Mouse (Mus musculus): ENCODE results near the gene Gm43951.

Gm43951 gene

DNA sequence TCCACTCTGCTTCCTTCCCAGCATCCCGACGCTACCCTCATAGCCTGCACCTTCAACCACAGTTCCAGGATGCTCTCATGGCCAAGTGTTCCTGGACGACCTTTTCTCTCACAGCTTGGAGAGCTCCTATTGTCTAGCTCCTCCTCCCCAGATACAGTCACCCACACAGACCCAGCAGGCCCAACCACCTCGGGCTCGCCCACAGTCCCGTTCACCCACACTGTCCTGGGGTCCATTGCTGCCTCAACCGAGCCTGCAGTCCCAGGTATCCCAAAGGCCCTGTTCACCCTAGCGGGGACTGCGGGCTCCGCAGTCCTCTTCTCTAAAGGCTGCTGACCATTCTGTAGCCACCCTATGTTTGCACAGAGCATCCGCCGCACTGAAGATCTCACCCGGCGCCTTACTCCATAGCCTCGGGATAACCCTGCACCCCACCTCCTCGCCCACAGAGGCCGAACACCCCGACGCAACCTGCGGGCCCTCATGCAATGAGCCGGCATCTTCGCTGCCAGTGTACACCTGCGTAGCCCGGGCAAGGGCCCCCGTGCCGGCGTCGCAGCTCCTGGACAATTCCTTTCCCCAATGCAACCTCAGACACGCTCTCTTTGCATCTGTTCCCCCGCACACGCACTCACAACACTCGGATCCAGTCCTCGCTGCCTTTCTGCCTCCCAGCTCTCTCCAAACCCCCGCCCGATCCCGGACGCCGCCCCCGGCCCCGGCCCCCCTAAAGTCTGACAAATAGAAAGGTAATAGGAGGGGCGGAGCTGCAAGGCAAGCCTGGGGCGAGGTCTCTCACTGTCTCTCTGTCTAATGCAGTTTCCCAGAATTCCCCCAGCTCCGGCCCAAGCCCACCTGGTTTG lies at the start of gene Gm43951:
Gm43951 (minus strand) TSS at position 500 of the 863 bp plus-strand sequence.
- no peak for DNase-seq (ENCODE audit: low read depth, low spot score)

DNA sequence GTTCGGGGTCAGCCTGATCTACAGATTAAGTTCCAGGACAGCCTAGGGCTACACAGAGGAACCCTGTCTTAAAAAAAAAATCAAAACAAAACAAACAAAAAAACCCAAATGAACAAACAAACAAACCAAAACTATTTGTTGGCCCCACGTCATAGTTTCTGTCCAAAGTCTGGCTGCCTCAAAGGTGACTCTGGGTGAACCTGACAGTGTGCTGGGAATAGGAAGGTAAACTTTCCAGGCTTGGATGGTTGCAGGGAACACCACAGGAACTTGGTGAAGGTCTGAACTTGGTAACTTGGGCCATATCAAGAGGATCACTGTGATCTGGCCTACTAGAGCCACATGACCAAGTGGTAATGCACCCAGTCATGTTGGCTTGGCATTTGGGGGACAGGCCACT lies 49.8 kb upstream of the Gm43951 start:
- DNase-seq (ENCODE audit: low read depth, low spot score) = no peak

DNA sequence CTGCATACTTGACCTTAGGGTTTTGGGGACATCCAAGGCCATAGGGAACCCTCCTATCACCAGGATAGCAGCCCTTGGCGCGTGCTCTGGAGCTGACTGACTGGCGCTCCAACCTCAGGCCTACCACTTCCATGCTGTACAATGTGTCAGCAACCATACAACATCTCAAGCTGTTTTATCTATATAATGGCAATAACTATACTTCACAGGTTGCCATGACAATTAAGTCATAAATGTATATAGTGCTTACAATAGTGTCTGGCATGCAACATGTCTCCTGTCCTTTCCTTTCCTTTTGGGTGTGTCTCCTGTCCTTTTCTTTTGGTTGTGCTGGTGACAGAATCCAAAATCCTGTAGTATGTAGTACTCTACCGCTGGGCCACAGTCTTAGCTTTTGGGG lies 49.0 kb upstream of the Gm43951 start:
- no peak for DNase-seq (ENCODE audit: low read depth, low spot score)

DNA sequence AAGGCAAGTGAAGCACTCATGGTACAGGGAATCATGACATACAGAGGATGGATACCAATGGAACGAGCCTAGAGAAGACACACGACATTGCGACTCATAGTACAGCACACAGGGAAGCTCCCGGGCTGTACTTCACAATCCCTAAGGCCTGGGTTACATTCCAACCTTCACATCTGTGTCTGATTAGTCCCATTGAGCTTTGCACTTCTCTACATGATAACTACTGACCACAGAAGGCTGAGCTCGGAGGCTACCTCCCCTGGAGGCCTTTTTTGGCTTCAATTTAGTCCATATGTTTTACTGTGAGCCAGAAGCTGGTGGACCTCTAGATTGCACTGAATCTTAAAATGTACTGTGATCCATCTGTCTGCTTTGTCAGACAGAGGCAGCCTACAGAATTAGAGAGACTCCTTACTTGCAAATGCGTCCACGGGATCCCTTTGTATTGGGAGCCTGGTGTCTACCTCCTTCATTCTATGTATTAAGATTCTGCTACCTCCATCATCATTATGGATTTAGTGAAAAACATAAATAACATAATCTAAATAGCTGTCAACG lies 38.6 kb upstream of the Gm43951 start:
- DNase-seq (ENCODE audit: low read depth, low spot score) = no peak

DNA sequence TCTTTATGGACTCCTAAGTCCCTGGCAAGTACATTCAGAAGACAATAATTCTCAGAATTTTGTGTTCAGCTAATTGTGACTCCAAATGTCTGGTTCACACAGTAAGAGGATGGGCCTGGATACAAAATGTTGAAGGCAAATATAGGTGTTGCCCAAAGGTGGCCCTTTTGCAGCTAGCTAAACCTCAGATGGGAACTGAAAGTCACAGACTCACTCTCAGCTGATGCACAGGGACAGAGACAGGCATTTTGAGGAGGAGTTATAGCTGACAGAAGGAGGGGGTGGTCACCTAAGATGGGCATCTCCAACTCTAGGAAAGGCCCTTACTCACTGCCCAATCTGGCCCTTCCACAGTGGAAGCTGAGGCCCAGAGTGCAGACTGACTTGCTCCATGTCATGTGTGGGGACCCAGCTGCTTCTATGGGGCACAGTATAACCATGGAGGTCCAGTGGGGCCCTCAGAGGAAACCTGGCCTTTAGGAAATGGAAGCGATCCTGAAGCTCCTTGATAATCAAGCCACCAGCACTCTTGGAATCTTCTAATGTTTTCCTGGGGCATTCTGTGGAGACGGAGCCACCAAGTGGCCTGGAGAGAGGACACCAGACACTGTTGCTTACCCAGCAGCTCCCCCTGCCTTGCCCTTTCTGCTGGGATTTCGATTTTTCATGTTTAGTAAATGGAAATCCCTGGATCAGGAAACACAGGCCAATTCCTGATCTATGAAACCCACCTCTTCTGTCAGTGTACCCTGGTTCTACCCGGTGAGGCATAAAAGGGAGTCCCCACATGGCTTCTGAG lies 33.6 kb upstream of the Gm43951 start:
- no peak for DNase-seq (ENCODE audit: low read depth, low spot score)

DNA sequence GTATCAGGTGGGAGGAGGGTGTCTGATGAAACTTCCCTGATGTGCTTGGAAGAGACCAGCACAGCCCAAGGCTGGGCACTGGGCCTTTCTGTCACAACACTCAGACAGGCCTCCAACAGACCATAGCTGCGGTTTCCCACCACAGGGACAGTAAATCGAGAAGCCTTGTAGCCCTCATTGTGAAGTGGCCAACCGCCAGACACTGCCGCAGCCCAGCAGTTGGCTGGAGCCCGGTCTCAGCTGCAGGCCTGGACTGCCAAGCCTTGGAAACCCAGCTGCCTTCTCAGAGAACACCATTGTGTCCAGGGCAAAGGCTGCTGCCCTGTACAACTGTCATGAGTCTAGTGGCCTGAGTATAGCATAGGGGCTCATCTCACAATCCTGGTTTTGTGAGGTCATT lies 27.4 kb upstream of the Gm43951 start:
- DNase-seq (ENCODE audit: low read depth, low spot score) = no peak

DNA sequence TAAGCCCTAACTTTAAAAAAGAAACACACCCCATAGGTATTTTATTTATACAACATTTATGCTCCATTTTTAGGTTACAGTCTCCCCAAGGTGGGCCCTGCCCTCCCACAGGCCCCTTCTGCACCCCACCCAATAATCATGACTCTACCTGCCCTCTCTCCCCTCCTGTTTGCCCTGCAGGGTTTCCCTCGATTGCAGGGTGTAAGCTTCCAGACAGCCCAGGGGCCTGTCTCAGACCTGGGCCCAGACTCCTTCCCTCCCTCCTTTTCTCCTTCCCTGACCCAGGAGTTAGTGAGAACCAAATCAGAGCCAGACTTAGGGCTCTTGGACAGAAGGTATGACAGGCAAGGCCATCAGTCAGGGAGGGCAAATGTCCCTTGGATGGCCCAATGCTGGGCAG lies 26.4 kb upstream of the Gm43951 start:
- no peak for DNase-seq (ENCODE audit: low read depth, low spot score)

DNA sequence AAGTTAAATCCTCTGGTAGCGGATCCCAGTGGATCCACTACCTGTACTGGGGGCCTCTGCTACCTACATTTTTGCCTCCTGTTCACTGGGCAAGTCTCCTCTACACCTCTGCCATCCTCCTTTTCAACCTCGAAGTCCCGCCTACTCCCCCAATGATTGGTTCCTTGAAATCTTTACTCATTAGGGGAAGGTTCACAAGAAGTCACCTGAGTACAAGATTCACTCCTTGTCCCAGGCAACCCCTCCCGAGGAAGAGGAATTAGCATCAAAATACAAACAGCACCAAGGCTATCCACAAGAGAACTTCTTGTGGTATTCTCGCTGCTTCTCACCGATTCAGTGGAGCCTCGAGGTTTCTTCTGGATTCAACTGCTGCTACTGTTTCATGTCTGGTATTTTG lies 25.4 kb upstream of the Gm43951 start:
- DNase-seq (ENCODE audit: low read depth, low spot score) = no peak

DNA sequence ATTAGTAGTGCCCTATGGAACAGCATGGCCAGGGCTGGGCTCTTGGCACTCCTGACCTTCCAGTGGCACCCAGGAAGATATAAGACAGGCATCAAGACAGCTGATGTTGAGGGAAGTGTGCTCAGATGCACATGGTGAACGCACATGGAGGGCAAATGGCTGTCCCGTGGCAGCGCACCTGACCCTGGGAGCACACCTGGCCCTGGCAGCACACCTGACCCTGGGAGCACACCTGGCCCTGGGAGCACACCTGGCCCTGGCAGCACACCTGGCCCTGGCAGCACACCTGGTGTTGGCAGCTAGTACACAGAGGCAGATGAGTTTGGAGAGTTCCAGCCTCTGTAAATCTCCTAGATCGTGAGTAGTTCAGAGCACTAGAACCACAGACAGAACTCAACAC lies 21.9 kb upstream of the Gm43951 start:
- DNase-seq (ENCODE audit: low read depth, low spot score) = no peak

DNA sequence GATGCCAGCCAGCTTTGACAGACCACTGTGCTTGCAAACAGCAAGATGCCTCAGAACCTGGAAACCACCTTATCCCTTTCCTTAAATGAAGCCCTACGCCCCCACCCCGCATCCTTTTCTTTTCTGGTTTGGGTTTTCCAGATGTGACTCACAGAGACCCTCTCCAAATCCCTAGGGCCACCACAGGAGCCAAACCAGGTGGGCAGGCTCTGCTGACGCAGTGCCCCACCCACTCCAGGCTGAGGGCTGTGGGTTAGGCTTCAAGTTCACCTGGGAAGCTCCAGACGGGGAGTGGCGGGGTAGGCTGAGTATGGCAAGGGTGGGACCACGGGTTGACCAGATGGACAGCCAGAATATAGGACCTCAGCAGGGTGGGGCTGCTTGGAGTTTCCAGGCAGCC lies 20.3 kb upstream of the Gm43951 start:
- no peak for DNase-seq (ENCODE audit: low read depth, low spot score)

DNA sequence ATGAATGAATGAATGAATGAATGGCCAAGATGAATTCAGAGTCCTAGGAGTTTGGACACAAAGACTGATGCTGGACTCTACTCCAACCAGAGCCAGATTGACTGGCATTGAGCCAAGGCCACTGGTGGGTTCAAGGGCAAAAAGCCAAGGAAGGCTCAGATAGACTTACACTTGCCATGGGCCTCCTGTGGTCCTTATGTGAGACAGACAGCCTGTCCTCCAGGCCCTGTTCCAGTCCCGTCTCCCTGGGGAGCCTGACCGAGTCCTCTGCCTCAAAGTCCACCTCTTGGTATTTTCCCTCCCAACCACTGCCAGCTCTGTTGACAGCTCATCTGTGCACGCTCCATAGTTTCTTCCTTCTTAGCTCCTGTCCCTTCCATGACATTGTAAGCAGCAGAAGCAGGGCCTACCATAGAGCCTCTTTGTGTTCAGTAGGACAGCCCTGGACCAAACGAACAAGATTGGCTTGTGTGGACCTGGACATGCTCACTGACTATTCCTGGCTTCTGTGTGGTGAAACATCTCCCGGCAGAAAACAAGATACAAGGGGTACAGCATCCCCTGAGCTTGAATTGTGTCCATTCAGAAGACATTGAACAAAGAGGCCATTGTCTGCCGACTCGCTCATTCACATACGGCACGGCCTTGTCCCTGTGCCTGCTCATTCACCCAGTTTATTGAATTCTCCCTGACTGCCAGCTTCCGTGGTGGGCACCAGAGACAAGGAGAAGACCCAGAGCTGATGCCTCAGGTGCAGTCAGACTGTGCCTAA lies 19.6 kb upstream of the Gm43951 start:
- DNase-seq (ENCODE audit: low read depth, low spot score) = no peak

DNA sequence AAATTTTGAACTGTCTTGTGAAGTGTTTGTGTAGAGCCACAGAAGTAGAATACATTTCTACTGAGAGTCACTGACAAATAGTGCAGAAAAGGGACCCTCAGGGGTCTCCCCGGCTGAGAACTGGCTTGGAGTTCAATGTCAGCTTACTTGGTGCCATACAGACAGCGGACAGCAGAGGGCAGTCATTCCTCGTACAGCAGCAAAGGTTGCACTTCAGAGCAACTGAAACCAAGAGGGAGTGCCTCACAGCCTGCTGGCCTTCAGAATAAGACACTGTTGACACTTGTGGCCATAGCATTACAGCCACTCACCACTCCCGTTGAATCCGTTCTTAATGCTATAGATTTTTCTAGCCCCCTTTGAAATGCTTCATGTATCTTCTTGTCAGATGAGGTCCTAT lies 18.2 kb upstream of the Gm43951 start:
- DNase-seq (ENCODE audit: low read depth, low spot score) = peak; percentile 45

DNA sequence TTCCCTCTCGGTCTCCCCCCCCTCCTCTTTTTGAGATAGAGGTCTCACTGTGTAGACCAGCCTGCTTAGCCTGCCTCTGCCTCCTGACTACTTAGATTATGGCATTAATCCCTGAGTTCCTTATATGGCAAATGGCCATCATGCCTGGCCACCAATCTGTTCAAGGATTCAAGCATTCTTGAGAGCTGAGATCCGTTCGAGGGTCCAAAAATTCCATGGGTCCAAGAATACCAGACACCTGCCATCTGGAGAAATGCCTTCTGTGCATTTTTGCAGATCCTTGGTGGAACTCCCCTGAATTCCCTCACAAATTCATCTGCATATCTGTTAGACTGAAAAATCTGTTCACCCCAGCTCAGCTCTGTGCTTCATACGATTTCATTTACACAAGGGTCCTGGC lies 16.8 kb upstream of the Gm43951 start:
- no peak for DNase-seq (ENCODE audit: low read depth, low spot score)

DNA sequence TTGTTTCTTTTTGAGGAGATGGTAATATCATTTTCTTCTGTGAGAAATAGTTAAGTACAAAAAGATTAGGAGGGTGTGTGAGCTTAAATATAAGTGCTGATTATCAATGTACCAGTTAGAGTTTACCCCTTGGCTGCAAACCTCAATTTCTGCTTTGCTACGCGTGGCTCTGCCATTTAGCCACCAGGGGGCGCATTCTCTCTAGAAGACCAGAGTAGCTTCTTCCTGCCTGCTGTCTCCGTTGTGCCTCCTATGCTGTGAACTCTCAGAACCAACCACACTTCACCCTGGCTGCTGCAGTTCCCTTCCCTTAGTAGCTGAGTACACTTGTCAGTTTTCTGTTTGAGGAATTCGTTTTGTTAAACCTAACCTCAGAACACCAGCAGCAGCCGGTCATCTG lies 14.6 kb upstream of the Gm43951 start:
- DNase-seq (ENCODE audit: low read depth, low spot score) = peak; percentile 52

DNA sequence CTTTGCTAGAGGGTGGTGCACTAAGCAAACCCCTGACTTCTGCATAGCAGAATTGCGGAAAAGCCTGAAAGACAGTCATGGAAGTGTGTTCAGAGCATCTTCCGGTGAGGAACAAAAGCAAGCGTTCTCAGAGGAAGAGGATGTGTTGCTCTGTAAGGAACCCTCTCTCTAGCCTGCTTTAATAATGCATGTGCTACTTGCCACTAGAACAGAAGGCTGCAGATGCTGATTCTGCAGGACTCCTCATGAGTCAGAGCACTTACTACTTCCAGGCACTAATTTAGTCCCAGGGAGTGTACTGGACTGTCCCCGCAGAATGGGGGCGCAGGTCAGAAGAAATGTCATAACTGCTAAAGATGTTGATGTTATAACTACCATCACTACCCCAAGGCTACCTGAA lies 10.5 kb upstream of the Gm43951 start:
- no peak for DNase-seq (ENCODE audit: low read depth, low spot score)

DNA sequence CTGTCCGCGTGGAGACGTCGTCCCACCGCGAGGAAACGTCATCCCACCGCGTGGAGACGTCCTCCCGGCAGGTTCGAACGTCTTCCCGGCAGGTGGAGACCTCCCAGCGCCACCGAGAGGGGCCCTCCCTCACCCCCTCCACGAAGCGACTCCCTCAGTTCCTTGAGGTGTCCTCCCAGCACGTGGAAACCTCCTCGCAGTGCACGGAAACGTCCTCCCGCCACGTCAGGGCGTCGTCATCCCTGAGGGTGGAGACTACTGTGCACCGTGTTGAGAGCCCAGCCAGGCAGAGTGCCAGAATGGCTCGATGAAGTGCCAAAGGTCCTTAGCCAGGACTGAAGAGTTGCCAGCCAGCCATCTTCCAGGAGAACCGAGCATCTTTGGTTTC lies 8.8 kb upstream of the Gm43951 start, which contains the start of gene Med31:
Med31 (minus strand) TSS at position 183 of the 388 bp plus-strand sequence.
- DNase-seq (ENCODE audit: low read depth, low spot score) = peak; percentile 30

DNA sequence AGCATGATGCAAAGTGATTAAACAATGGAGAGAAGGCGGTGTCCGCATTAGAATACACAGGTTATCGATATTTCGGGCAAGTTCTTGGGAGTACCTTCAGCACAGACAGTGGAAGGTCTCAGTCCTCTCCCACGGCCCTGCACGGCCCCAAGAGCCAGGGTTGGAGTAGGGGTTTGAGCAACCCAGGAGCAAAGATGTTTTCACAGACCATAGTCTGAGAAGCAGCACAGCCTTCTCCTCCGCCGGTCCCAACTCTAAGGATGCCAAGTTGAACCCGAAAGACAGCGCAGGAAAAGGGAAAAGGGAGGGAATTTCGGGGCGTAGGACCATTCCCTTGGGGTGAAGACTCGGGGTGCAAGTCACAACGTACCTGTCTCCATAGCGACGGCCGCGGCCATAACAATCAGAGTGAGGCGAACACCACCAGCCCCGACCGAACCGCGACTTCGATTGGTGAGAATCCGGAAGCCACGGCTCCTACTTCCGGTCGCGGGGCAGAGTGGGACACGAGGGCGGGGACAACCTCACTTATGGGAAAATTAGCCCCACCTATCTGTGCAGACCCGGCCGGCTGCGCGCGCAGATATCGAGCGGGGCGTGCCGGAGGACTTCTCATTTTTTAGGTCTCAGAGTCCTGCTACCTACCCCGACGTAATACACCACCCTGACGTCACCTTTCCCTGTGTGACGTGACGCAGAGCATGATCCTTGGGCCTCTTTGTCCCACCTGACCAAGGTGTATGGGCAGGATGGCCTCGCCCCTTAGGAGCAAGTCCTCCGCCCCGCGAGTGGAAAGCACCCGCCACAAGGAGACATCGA lies 8.2 kb upstream of the Gm43951 start:
- DNase-seq (ENCODE audit: low read depth, low spot score) = peak; percentile 81

DNA sequence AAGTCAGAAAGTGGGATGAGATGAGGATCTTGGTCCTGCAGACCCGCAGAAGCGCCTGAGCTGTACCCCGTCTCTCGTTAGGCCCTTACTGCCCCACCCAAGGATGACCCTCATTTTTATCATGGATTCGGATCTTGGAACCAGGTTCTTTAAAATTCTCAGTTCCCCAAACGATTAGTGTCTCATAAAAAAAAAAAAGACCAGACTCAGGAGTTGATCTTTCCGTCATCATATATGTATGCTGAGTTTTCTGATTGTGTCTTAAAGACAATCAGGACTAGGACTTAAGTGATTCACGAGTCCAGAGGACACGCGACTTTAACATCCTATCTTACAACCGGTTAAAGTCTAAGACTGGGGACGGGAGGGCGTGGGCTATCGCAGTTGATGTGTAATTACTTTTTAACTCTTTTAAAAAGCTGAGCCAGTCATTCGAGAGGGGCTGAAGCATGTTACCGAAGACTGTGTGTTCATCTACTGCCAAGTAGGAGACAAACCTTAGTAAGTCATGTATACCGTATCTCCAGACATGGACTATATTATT lies 1.3 kb upstream of the Gm43951 start:
- no peak for DNase-seq (ENCODE audit: low read depth, low spot score)

DNA sequence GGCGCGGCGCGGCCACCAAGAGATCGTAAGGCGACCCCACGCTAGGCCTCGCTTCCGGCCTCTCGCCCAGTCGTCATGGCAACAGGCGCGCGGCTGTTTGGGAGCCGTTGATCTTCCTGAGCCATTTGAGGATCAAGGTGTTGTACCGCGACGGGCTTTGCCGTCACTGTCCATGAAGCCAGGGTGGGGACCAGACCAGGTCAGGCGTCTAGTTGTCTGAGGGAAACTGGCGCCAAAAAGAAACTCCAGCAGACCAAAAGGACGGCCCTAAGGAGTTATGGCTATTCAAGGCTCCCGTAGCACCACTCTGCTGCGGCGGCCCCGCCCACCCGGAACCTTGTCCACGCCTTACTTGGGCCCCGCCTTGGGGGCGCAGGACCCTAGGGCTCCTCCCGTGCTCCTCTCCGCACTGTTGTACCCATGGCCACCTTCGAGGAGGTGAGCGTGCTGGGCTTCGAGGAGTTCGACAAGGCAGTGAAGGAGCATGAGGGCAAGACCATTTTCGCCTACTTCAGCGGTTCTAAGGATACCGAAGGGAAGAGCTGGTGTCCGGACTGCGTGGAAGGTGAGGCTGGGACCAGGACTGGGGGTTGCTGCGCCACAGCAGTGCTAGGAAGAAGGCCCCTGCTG lies 679 bp upstream of the Gm43951 start, which contains the start of the genes 4933427D14Rik and Txndc17:
4933427D14Rik (minus strand) TSS at position 256 of the 630 bp plus-strand sequence.
Txndc17 (plus strand) TSS at position 344 of the 630 bp plus-strand sequence.
- DNase-seq (ENCODE audit: low read depth, low spot score) = peak; percentile 57

DNA sequence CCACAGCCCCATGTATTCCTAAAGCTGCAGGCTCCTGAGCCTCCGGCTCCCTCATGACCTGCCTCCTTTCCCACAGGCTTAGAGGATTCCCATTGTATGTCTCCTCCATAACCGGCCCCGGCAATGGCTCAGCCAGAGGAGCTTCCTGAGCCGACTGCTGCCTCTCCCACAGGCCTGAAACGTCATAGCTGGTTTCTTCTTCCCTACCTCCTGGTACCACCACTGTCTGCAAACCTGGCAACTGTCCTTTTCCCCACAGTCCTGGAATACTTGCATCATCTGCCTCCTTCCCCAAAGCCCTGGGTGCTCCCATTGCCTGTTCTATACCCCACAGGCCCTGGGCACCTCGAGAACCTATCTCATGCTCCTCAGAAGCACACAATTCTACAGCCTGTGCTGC lies 1.4 kb downstream of the Gm43951 start:
- DNase-seq (ENCODE audit: low read depth, low spot score) = no peak

All from retina, adult 2 months (tissue).